Mouse (Mus musculus): ENCODE measurements around the gene Pde4b. TPM values are rescaled to one million over a fixed set of nuclear protein-coding genes. Genes with fewer than 3 reads are reported as not detected.

Gene Pde4b
- total and polyA plus RNA-seq, 2 experiments: 8.0 to 10.7 TPM

DNA sequence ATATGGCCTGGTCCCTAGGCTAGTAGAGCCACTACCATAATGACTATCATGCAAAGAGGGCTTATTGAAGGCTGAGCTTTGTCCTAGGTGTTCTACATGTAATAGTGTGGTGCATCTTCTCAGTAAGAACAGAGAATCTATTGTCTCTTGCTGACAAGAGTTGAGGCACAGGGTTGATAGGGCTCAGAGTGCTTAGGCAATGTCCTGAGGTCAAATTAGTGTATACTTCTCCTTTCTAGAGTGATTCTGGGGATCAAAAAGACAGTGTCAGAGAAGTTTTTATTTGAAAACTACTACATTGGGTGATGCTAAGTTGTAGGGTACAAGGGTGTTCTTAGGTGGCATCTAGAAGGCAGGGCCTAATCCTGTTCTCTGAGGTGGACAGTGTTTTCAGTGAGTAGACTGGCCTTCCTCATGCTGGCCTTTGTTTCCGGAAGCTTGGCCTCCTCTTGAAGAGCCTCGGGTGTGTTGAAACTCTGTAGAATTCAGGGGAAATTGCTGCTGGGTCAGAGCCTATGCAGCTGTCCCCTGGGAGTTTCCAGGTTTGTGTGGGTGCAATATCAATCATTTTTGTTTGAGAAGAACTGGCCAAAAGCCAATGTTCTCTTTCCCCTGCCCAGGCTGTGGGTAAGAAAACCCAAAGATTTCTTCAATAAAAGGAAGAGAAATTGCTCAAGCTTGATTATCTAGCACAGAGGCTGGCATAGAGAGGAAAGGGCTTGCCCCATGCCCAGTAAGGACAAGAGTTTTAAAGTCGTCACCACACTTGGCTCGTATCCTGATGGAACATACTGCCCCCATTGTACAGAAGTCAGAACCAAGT lies 536.7 kb downstream of the Pde4b start:
- peak; percentile 78 for DNase-seq (ENCODE audit: extremely low read depth, low read depth, low spot score)
- Histone ChIP-seq H3K27me3 (ENCODE audit: control insufficient read depth, insufficient read depth, low read length) (no peaks in the 10 kb centered on the region), H3K27ac (replicated peaks; ENCODE audit: insufficient read depth, low read depth, low read length) (peak overlapping the region; percentile 3; the same call in 1 of the 2 replicates), H3K36me3 (ENCODE audit: control insufficient read depth, insufficient read depth, low read length) (no peaks in the 10 kb centered on the region), H3K79me2 (ENCODE audit: control insufficient read depth, insufficient read depth, low read length) (no peaks in the 10 kb centered on the region), H3K9ac (ENCODE audit: low read depth, low read length) (no peak overlapping the region), H3K4me3 (ENCODE audit: insufficient read depth, low read depth, low read length) (no peak overlapping the region), H3K4me1 (ENCODE audit: control insufficient read depth, insufficient read depth, low read length) (peaks cover 10% of the 10 kb centered on the region; the same call in 1 of the 2 replicates)
- 22% methylated on average over 4 of the region's 4 CpGs for WGBS
- no peak for TF ChIP-seq CTCF (IDR thresholded peaks at IDR 0.05; ENCODE audit: low read depth, low read length)
- no peak for TF ChIP-seq POLR2A (IDR thresholded peaks at IDR 0.05; ENCODE audit: extremely low read depth, insufficient read depth, low read length)

DNA sequence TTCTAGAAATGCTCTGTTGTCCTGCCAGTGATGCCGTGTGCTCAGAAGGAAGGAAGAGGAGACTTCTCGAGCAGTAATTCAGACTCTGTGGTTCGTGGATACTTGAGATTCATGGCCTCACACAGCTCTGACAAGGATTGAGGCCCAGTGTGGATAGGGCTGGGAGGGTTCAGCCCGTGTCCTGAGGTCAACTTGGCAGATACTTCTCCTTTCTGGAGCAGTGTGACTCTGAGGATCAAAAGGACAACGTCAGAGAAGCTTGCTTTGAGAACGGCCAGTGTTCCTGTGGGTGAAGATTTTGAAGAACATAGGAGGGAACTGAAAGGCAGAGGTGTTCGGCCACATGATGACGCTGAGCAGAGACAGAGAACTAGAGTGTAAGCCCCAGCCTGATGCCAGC lies 537.6 kb downstream of the Pde4b start:
- Histone ChIP-seq H3K27me3 (ENCODE audit: control insufficient read depth, insufficient read depth, low read length) (no peaks in the 10 kb centered on the region), H3K27ac (replicated peaks; ENCODE audit: insufficient read depth, low read depth, low read length) (0 out of 2 replicates have a peak overlapping the region, but pooled peaks have one; percentile 3)
- peak; percentile 77 for DNase-seq (ENCODE audit: extremely low read depth, low read depth, low spot score)

DNA sequence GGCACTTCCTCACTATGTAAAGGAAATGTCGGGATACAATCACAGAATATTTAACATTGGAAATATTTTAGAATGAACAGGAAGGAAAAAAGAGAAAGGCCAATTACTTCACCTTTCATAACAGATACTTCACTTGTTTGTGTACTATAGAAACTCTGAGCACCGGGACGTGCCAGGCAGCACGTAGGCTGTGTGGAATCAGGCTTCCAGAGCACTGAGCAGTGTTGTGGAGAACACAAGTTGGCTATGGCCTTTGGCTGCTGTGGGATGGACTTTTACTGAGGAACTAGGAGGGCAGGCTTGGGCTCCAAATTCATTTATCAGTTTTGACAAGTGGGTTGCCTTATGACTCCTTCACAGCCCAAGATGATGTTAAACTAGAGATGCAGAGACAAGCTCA lies 540.5 kb downstream of the Pde4b start:
- 96% methylated on average over 4 of the region's 4 CpGs for WGBS
- Histone ChIP-seq H3K4me3 (ENCODE audit: insufficient read depth, low read depth, low read length) (no peak overlapping the region), H3K4me1 (ENCODE audit: control insufficient read depth, insufficient read depth, low read length) (peaks cover 12% of the 10 kb centered on the region; the same call in 1 of the 2 replicates), H3K27ac (replicated peaks; ENCODE audit: insufficient read depth, low read depth, low read length) (no peak overlapping the region), H3K27me3 (ENCODE audit: control insufficient read depth, insufficient read depth, low read length) (no peaks in the 10 kb centered on the region), H3K36me3 (ENCODE audit: control insufficient read depth, insufficient read depth, low read length) (no peaks in the 10 kb centered on the region), H3K9ac (ENCODE audit: low read depth, low read length) (no peak overlapping the region), H3K79me2 (ENCODE audit: control insufficient read depth, insufficient read depth, low read length) (no peaks in the 10 kb centered on the region)
- no peak for TF ChIP-seq CTCF (IDR thresholded peaks at IDR 0.05; ENCODE audit: low read depth, low read length)
- no peak for TF ChIP-seq POLR2A (IDR thresholded peaks at IDR 0.05; ENCODE audit: extremely low read depth, insufficient read depth, low read length)
- no peak for DNase-seq (ENCODE audit: extremely low read depth, low read depth, low spot score)

More for the DNA sequence above, 537.6 kb downstream of the Pde4b start:
- 55% methylated on average over 8 of the region's 8 CpGs for WGBS
- Histone ChIP-seq H3K4me3 (ENCODE audit: insufficient read depth, low read depth, low read length) (no peak overlapping the region), H3K4me1 (ENCODE audit: control insufficient read depth, insufficient read depth, low read length) (peaks cover 10% of the 10 kb centered on the region; the same call in 1 of the 2 replicates), H3K79me2 (ENCODE audit: control insufficient read depth, insufficient read depth, low read length) (no peaks in the 10 kb centered on the region), H3K9ac (ENCODE audit: low read depth, low read length) (no peak overlapping the region), H3K36me3 (ENCODE audit: control insufficient read depth, insufficient read depth, low read length) (no peaks in the 10 kb centered on the region)
- TF ChIP-seq CTCF (IDR thresholded peaks at IDR 0.05; ENCODE audit: low read depth, low read length) (no peak), POLR2A (IDR thresholded peaks at IDR 0.05; ENCODE audit: extremely low read depth, insufficient read depth, low read length) (no peak)

DNA sequence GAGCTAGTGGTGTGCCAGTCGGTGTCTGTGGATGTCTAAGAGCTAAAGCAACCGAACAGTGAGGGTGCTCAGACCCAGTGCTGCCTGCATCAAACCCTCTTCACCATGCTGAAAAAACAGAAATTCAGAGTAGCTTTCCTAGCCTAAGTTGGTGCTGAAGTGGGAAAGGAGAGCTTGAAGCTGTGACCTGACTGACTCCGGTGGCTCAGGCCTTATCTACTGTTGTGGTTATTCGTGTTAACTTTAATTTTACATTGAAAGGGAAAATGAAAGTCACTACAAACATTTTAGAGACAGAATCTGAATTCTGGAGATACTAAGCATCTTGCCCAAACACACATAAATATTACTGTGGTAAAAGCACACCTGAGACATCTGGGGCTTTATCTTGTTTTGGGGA lies 542.3 kb downstream of the Pde4b start:
- no peak overlapping the region for H3K27ac ChIP-seq (replicated peaks; ENCODE audit: insufficient read depth, low read depth, low read length)
- WGBS: 65% methylated on average over 4 of the region's 4 CpGs
- no peaks in the 10 kb centered on the region for H3K27me3 ChIP-seq (ENCODE audit: control insufficient read depth, insufficient read depth, low read length)
- H3K36me3 ChIP-seq (ENCODE audit: control insufficient read depth, insufficient read depth, low read length): no peaks in the 10 kb centered on the region
- no peak for DNase-seq (ENCODE audit: extremely low read depth, low read depth, low spot score)
- peaks cover 7% of the 10 kb centered on the region; the same call in 1 of the 2 replicates for H3K4me1 ChIP-seq (ENCODE audit: control insufficient read depth, insufficient read depth, low read length)
- H3K4me3 ChIP-seq (ENCODE audit: insufficient read depth, low read depth, low read length): no peak overlapping the region
- no peaks in the 10 kb centered on the region for H3K79me2 ChIP-seq (ENCODE audit: control insufficient read depth, insufficient read depth, low read length)
- H3K9ac ChIP-seq (ENCODE audit: low read depth, low read length): no peak overlapping the region
- TF ChIP-seq POLR2A (IDR thresholded peaks at IDR 0.05; ENCODE audit: extremely low read depth, insufficient read depth, low read length): no peak

DNA sequence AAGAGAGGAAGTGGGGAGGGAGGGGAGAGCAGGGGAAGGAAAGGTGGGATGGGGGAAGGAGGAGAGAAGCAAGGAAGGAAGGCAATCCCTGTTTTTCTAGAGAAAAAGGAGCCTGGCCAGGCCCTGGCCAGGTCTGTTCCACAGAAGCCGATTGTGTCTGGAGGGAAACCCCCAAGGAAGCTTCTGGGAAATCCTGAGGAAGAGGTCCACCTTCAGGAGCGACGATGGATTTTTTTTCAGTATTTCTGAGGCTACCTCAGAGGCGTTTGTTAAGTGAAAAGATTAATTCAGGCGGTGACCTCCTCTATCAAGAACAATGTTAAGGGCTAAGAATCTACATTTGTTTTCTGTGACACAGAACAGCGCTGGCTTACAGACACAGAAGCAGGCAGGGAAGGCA lies 542.9 kb downstream of the Pde4b start:
- Histone ChIP-seq H3K27me3 (ENCODE audit: control insufficient read depth, insufficient read depth, low read length) (no peaks in the 10 kb centered on the region), H3K9ac (ENCODE audit: low read depth, low read length) (no peak overlapping the region), H3K4me3 (ENCODE audit: insufficient read depth, low read depth, low read length) (no peak overlapping the region), H3K4me1 (ENCODE audit: control insufficient read depth, insufficient read depth, low read length) (peaks cover 3% of the 10 kb centered on the region; the same call in 1 of the 2 replicates), H3K27ac (replicated peaks; ENCODE audit: insufficient read depth, low read depth, low read length) (no peak overlapping the region), H3K79me2 (ENCODE audit: control insufficient read depth, insufficient read depth, low read length) (no peaks in the 10 kb centered on the region), H3K36me3 (ENCODE audit: control insufficient read depth, insufficient read depth, low read length) (no peaks in the 10 kb centered on the region)
- 76% methylated on average over 6 of the region's 6 CpGs for WGBS
- TF ChIP-seq CTCF (IDR thresholded peaks at IDR 0.05; ENCODE audit: low read depth, low read length) (no peak), POLR2A (IDR thresholded peaks at IDR 0.05; ENCODE audit: extremely low read depth, insufficient read depth, low read length) (no peak)
- DNase-seq (ENCODE audit: extremely low read depth, low read depth, low spot score): no peak

DNA sequence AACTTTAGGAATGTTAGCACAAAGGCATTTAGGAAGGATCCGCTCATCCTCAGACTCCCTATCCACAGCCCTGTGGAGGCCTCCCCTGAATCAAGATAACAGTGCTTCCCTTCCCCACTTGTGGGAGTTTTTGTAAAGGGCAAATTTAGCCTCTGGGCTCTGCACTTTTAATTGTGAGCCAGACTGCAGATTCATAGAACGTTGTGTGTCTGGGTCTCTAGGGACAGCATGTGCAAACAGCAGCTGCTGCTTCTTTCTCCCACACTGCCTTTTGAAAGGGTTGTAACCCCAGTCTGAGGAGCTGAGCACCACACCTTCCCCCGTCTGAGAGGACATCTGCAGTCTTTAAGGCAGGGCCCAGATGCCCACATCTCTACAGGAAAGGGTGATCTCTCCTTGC lies 544.3 kb downstream of the Pde4b start:
- no peak for DNase-seq (ENCODE audit: extremely low read depth, low read depth, low spot score)
- no peak for TF ChIP-seq POLR2A (IDR thresholded peaks at IDR 0.05; ENCODE audit: extremely low read depth, insufficient read depth, low read length)
- no peak for TF ChIP-seq CTCF (IDR thresholded peaks at IDR 0.05; ENCODE audit: low read depth, low read length)
- WGBS: 81% methylated on average over 3 of the region's 3 CpGs

More for the DNA sequence above, 544.3 kb downstream of the Pde4b start:
- Histone ChIP-seq H3K36me3 (ENCODE audit: control insufficient read depth, insufficient read depth, low read length) (no peaks in the 10 kb centered on the region), H3K4me1 (ENCODE audit: control insufficient read depth, insufficient read depth, low read length) (peaks cover 5% of the 10 kb centered on the region), H3K4me3 (ENCODE audit: insufficient read depth, low read depth, low read length) (no peak overlapping the region), H3K79me2 (ENCODE audit: control insufficient read depth, insufficient read depth, low read length) (no peaks in the 10 kb centered on the region), H3K27ac (replicated peaks; ENCODE audit: insufficient read depth, low read depth, low read length) (no peak overlapping the region), H3K9ac (ENCODE audit: low read depth, low read length) (no peak overlapping the region), H3K27me3 (ENCODE audit: control insufficient read depth, insufficient read depth, low read length) (no peaks in the 10 kb centered on the region)
